Mouse (Mus musculus): ENCODE results near the gene Fam155a.

DNA sequence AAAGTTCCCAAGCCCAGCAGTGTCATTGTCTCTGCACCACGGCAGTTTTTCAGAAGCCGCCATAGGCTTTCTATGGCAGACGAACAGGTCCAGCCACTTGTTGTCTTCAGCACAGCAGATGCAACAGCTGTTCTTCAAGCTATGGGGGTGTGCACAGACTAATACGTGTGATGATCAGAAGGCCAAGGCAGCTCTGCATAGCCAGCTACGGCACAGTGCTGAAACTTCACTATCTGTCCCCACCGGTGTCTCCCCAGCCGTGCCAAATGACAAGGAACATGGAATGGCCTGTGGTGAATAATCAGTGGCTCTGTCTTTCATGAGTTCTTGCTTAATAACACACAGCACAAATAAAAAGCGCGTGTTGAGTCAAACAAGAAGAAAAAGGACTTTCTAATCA lies 428.4 kb downstream of the Fam155a start:
- TF ChIP-seq CTCF (IDR thresholded peaks at IDR 0.05; ENCODE audit: low read depth) (no peak), EP300 (IDR thresholded peaks at IDR 0.05; ENCODE audit: low read depth) (no peak)
